Mouse (Mus musculus) c-Kit-positive CD71-negative TER-119-negative erythroid progenitor cells, embryonic 14.5 days (primary cell): ENCODE data around the gene Gng12.
"Not testable (repeated sequence)": the region's sequence is repeated elsewhere in the genome, so short reads cannot be mapped to it uniquely, and the experiment has no call there.

ENCODE experiments used
- DNase-seq: peaks from one replicate; pipeline ENCODE4 v3.0.0-alpha.2; 2013; ENCODE audit warnings: low read depth

Gene Gng12

GRCm38 (mm10) chr6:66896119-66896920 lies at the start of gene Gng12:
Gene Gng12 (plus strand): TSS chr6:66896397.
- DNase-seq: peak; percentile 44

DNA sequence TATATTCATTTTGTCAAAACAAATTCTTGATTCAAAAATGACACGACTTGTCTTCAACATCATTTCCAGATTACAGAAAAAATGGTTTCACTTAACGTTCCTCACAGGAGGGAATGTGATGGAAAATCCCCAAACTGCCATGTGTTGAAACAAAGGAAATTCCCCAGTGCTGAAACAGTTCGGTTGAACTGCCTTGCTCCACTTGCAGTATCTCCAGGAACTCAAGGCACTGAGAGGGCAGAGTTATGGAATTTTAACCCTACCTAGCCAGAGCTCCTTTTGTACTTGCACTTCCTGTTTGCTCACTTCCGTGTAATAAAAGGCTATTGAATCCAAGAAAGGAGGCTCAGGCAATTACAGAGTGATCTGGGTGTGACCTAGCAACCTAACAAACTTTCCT lies 47.3 kb upstream of the Gng12 start:
- DNase-seq: no peak

GRCm38 (mm10) chr6:66856236-66856635 lies 40.0 kb upstream of the Gng12 start:
- DNase-seq: no peak

DNA sequence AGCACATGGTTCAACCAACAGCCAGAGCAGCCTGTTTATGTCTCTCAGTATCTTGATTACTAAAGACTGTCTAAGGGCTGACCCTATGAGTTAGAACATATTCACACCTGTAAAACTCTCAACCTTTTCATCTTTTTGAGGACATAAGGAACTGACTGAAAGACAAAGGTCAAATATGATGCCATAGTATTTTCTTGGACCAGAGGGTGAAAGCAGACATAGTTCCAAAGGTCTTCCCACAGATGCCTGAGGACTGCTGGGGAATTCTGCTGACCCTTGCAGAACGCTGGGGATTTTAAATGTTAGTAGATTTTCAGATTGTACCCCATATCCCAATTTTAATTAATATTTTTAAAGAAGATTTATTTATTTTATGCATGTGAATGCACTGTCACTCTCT lies 37.8 kb upstream of the Gng12 start:
- no peak for DNase-seq

- DNase-seq: no peak
Measured at GRCm38 (mm10) chr6:66859391-66859790, 36.8 kb upstream of the Gng12 start.

- no peak for DNase-seq
Measured at GRCm38 (mm10) chr6:66864463-66864862, 31.7 kb upstream of the Gng12 start.

- no peak for DNase-seq
Measured at GRCm38 (mm10) chr6:66866295-66866694, 29.9 kb upstream of the Gng12 start.

DNA sequence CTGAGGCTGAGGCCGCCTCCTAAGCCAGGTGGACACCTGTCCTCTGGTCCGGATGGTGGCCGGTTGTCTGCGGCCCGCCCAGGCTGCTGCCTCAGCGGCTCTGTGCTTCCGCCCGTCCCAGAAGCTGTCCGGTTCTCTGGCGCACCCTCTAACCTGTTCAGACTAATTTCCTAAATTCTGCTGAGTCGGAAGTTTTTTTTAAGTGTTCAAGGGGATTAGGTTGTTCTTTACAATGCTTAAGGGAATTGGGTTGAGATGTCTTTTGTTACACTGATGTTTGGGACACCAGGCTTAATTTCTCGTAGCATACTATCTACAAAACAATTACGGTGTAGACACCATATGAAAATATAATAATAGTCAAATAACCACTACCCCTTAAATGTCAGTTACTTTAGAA lies 19.1 kb upstream of the Gng12 start:
- DNase-seq: not testable (repeated sequence)

- no peak for DNase-seq
Measured at GRCm38 (mm10) chr6:66890349-66891158, 5.6 kb upstream of the Gng12 start.

DNA sequence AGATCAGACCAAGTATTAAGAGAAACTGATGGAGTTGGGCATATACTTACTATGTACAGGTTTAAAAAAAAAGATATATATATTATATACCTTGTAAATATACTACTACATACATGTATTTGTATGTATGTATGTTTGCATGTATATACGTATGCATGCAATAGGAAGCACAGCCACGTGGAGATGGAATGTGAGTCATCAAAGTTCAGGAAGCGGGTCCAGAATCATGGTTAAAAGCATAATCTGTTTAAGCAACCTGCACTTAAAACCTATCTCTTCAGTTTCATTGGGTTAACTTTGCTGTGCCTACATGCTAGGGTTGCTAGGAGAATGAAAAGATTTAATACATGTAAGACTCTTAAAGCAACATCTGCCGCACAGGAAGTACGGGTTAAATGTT lies 2.2 kb upstream of the Gng12 start:
- no peak for DNase-seq

- DNase-seq: no peak
Measured at GRCm38 (mm10) chr6:66894999-66895398, 1.2 kb upstream of the Gng12 start.

DNA sequence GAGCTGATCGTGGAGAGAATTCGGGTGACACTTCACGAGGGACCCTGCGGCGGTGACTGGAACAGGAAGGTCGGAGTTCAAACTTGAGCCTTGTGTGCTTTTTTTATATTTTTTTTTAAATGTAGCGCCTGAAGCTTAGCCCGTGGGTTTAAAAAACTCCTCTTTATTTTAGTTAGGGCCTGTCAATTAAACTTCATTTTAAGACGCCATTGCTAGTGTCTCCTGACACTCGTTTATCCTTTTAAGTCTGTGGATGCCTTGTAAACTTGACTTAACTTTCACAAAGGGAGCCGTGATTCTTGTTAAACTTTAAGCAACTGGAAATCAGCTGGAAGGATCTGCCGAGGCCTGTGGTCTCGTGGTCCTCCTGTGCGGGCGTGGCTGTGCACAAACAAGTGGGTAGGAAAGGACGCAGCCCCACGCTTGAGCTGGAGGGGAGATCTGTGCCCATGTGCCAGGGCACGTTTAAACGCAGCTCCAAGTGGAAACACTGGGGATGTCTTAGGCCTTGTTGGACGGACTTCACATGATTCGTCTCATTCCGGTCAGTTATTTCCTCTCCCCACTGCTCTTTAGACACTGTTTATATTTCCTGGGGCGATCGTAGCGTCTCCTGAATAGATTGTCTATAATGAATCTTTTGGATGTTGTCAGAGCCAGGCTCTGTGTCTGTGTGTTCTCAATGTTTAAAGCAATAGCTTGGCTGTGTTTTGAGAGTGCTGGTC lies 886 bp downstream of the Gng12 start:
- no peak for DNase-seq

- DNase-seq: no peak
Measured at GRCm38 (mm10) chr6:66897994-66898393, 1.8 kb downstream of the Gng12 start.

- DNase-seq: no peak
Measured at GRCm38 (mm10) chr6:66901926-66902325, 5.7 kb downstream of the Gng12 start.

GRCm38 (mm10) chr6:66903206-66903605 lies 7.0 kb downstream of the Gng12 start:
- no peak for DNase-seq

GRCm38 (mm10) chr6:66903720-66904119 lies 7.5 kb downstream of the Gng12 start:
- DNase-seq: no peak

- DNase-seq: no peak
Measured at GRCm38 (mm10) chr6:66906244-66906643, 10.0 kb downstream of the Gng12 start.

DNA sequence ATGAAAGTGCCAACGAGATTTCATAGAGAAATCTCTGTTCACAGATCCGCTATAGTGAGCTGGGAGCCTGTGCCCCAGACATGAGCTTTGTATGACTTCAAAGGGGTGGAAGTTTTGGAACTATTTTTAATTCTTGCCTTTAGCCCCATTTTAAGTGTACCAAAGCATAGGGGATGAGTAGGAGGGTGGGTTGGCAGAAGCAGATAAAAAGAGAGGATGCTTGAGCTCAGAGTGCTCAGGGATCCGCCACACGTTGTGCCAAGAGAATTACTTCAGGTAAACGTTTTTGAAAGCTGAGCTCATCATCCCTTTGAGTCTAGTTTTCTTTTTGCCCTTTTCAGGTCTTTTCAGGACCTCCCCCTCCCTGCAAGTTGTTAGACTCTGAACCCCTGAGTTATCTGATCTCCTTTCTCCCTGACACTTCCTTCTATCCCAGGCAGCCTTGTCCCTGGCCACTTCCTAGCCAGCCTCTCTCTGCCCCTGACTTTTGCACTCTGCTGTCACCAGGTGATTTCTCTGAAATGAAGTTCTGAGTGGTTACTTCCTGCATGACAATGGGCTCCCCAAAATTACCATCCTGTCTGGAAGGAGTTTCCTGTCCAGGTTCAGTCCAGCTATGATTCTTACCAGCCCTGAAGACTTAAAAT lies 12.3 kb downstream of the Gng12 start:
- no peak for DNase-seq

GRCm38 (mm10) chr6:66910493-66911435 lies 14.6 kb downstream of the Gng12 start:
- no peak for DNase-seq

GRCm38 (mm10) chr6:66913355-66913754 lies 17.2 kb downstream of the Gng12 start:
- no peak for DNase-seq

DNA sequence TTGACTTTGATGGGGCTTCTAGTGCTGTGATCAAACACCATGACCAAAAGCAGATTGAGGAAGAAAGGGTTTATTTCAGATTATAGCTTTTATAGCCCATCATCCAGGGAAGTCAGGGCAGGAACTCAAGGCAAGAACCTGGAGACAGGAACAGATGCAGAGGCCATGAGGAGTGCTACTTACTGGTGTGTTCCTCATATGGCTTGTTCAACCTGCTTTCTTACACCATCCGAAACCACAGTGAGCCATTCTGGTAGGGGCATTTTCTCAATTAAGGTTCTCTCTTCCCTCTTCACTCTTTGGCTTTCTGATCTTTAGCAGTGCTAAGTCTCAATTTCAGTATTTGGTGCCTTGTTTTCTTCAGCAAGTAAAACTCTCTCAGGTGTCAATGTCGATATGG lies 19.4 kb downstream of the Gng12 start:
- no peak for DNase-seq
